25 mouse cellular contexts compared by ENCODE assay signal in the genomic region with DNA sequence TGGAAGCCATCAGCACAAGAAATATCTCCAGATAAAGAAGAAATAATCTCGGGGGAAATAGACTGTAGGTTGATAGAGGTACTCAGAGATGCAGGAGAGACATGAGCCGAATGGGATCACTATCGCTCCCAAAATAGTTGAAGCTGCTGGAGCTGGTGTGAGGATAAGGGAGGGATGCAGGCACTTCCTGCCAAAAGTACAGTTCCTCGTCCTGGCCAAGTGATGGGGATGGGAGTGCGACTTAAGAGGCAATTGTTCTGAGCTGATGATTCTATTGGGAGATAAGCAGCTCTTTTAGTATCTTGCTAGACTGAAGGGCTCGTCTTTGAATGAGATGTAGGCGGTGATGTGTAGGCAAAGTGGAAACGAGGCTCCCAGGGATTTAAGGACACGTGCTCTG. TPM values are rescaled to one million over a fixed set of nuclear protein-coding genes. Genes with fewer than 3 reads are reported as not detected.
A peak's percentile ranks its signal among the peaks of the same experiment; 100 is the strongest.
DNase-seq lines count a peak whose midpoint lies in the region; ATAC-seq lines count a peak whose summit lies in the region.
"Had no signal": no experiment of that assay in that cellular context is flagged by ENCODE, and none has a peak within 500 bp of the region (broad histone marks: within the 10 kb centered on the region; RNA-seq: fewer than 3 reads in every experiment).

No protein-coding gene starts in this region.

- H3K4me3 ChIP-seq in heart, embryonic 10.5 days = no peak overlapping the region
- H3K4me3 ChIP-seq: embryonic facial prominence, embryonic 10.5 days; embryonic facial prominence, embryonic 12.5 days; forebrain, embryonic 13.5 days; forebrain, embryonic 15.5 days had no signal

- WGBS in heart, embryonic 10.5 days = 61% methylated on average over 9 of the region's 9 CpGs

- no peak overlapping the region for H3K27ac ChIP-seq in heart, embryonic 10.5 days
- H3K27ac ChIP-seq: embryonic facial prominence, embryonic 10.5 days; embryonic facial prominence, embryonic 12.5 days; forebrain, embryonic 13.5 days; forebrain, embryonic 15.5 days had no signal

- H3K36me3 ChIP-seq in heart, embryonic 10.5 days = no peaks in the 10 kb centered on the region
- H3K36me3 ChIP-seq: embryonic facial prominence, embryonic 10.5 days; embryonic facial prominence, embryonic 12.5 days; forebrain, embryonic 15.5 days; G1E had no signal

- ATAC-seq in frontal cortex, adult (ENCODE audit: low TSS enrichment) = peak; percentile 70; the same call in 1 of the 2 replicates
- ATAC-seq: activated CD4-positive, CD25-positive, alpha-beta regulatory T cell, adult 4 months; CD4-positive, CD25-positive, alpha-beta regulatory T cell, adult 4 months; forebrain, embryonic 13.5 days; forebrain, embryonic 15.5 days; Patski had no signal

- intact Hi-C loops in heart, postnatal 10 days (cut with DNase I) = no loop called here

- no peaks in the 10 kb centered on the region for H3K9me3 ChIP-seq in heart, embryonic 10.5 days
- H3K9me3 ChIP-seq: embryonic facial prominence, embryonic 10.5 days; embryonic facial prominence, embryonic 12.5 days; forebrain, embryonic 13.5 days; forebrain, embryonic 15.5 days; G1E had no signal

- H3K27me3 ChIP-seq in heart, embryonic 10.5 days (ENCODE audit: insufficient read depth, poor library complexity, severe bottlenecking) = 0 out of 2 replicates have a peak, but pooled peaks cover 2% of the 10 kb centered on the region
- H3K27me3 ChIP-seq: embryonic facial prominence, embryonic 12.5 days; forebrain, embryonic 15.5 days; Patski had no signal

- DNase-seq in frontal cortex, postnatal 14 days (ENCODE audit: low spot score in 2 of 2) = no peak
- peak; percentile 35 for DNase-seq in heart, embryonic 10.5 days (ENCODE audit: low spot score)
- no peak for DNase-seq in heart, postnatal 10 days
- peak; percentile 26 for DNase-seq in testis, postnatal 10 days (ENCODE audit: low spot score)
- no peak for DNase-seq in testis, postnatal 14 days (ENCODE audit: low spot score)
- no peak for DNase-seq in right cerebral cortex, adult 18-20 months
- DNase-seq: adrenal gland, adult 8-10 months; adrenal gland, postnatal 14 days; adrenal gland, postnatal 36 days; B cell, adult 2 months; cerebellum, adult 11 months; cerebellum, adult 18-20 months; cerebellum, adult 8-10 months; cerebellum, adult 9-11 months; cerebellum, postnatal 14 days had no signal

- H3K4me1 ChIP-seq in heart, embryonic 10.5 days = no peaks in the 10 kb centered on the region

RNA-seq across cellular contexts. Expression of gene Nnmt, which starts 4.1 kb away (rescaled TPM):
- 2.1 and 2.5 TPM in 2 replicates for polyA plus RNA-seq in heart, embryonic 10.5 days (2016; fragmentation: Nextera tagmentation; extraction: Ambion mirVana)
- total RNA-seq in heart, postnatal 10 days (2021) = 10 to 100 TPM; 12.5 to 14.2 TPM
- total RNA-seq: CH12.LX had no signal
- polyA plus RNA-seq: activated CD4-positive, CD25-positive, alpha-beta regulatory T cell, adult 4 months; CD4-positive, CD25-positive, alpha-beta regulatory T cell, adult 4 months; forebrain, embryonic 13.5 days; G1E had no signal

Comparison
In these comparisons a context has a peak if more than half of its experiments do, and no peak if none do; other contexts are left out.
1. DNase-seq: peak in heart, embryonic 10.5 days (single experiment) and testis, postnatal 10 days (single experiment); none in frontal cortex, postnatal 14 days (0 of 2), heart, postnatal 10 days (0 of 2), testis, postnatal 14 days (single experiment) and right cerebral cortex, adult 18-20 months (single experiment).